8 mouse cellular contexts compared by ENCODE assay signal in the genomic region with DNA sequence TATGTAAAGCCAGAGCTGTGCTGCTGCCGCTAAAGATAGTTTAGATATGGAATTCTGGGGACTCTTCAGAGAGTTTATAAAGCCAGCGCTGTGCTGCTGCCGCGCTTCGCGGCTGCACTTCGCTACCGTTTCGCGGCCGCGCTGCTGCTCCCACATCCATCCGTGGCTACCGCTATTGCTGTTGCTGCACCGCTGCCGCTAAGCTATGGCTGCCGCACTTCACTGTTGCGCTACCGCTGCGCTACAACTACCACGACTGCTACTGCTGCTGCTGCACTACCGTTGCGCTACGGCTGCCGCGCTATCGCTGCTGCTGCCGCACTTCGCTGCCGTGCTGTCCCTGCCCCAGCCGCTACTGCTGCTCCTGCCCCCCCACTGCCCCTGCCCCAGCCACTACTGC. TPM values are rescaled to one million over a fixed set of nuclear protein-coding genes. Genes with fewer than 3 reads are reported as not detected.
DNase-seq lines count a peak whose midpoint lies in the region; ATAC-seq and TF ChIP-seq lines count a peak whose summit lies in the region.

No protein-coding gene starts in this region.

- H3K27me3 ChIP-seq in embryonic facial prominence, embryonic 14.5 days (replicated peaks; ENCODE audit: control insufficient read depth, insufficient read depth, low read length) = peaks cover 66% of the 10 kb centered on the region
- peaks cover 50% of the 10 kb centered on the region for H3K27me3 ChIP-seq in limb, embryonic 15.5 days

- TF ChIP-seq CTCF in left cerebral cortex, adult 2 months (IDR thresholded peaks at IDR 0.05) = no peak

- peak overlapping the region; percentile 15 for H3K4me3 ChIP-seq in embryonic facial prominence, embryonic 14.5 days (ENCODE audit: low read depth, low read length)
- peak overlapping the region; percentile 10 for H3K4me3 ChIP-seq in limb, embryonic 15.5 days
- no peak overlapping the region for H3K4me3 ChIP-seq in left cerebral cortex, adult 2 months

- no peaks in the 10 kb centered on the region for H3K4me1 ChIP-seq in embryonic facial prominence, embryonic 14.5 days (ENCODE audit: control insufficient read depth, insufficient read depth, low read length)
- 0 out of 2 replicates have a peak, but pooled peaks cover 3% of the 10 kb centered on the region for H3K4me1 ChIP-seq in limb, embryonic 15.5 days

- peak; percentile 72 for DNase-seq in heart, adult 11 months
- DNase-seq in heart, postnatal 25 days (ENCODE audit: low spot score) = no peak
- DNase-seq in A20 (ENCODE audit: low read depth, low spot score) = peak; percentile 63
- DNase-seq in embryonic facial prominence, embryonic 14.5 days (ENCODE audit: low spot score) = peak; percentile 36
- no peak for DNase-seq in layer of hippocampus, adult 9-10 months (ENCODE audit: low spot score)
- DNase-seq in spleen, postnatal 14 days (ENCODE audit: low spot score in 2 of 2) = no peak
- no peak for DNase-seq in left cerebral cortex, adult 2 months (ENCODE audit: extremely low spot score in 1 of 2, low spot score in 2 of 2)

- ATAC-seq in embryonic facial prominence, embryonic 14.5 days (ENCODE audit: low read depth) = no peak
- ATAC-seq in limb, embryonic 15.5 days (ENCODE audit: insufficient number of reproducible peaks, low FRiP score, low TSS enrichment, low read depth) = no peak

- no peak overlapping the region for H3K27ac ChIP-seq in embryonic facial prominence, embryonic 14.5 days (replicated peaks; ENCODE audit: low read depth, low read length)
- H3K27ac ChIP-seq in limb, embryonic 15.5 days = no peak overlapping the region
- no peak overlapping the region for H3K27ac ChIP-seq in left cerebral cortex, adult 2 months

- H3K4me2 ChIP-seq in embryonic facial prominence, embryonic 14.5 days (ENCODE audit: low read depth, low read length) = peak overlapping the region; percentile 40
- peak overlapping the region; percentile 34 for H3K4me2 ChIP-seq in limb, embryonic 15.5 days

- peaks cover 29% of the 10 kb centered on the region for H3K9me3 ChIP-seq in embryonic facial prominence, embryonic 14.5 days (ENCODE audit: control insufficient read depth, low read length)
- no peaks in the 10 kb centered on the region for H3K9me3 ChIP-seq in limb, embryonic 15.5 days

- no peaks in the 10 kb centered on the region for H3K36me3 ChIP-seq in embryonic facial prominence, embryonic 14.5 days (ENCODE audit: control insufficient read depth, insufficient read depth, low read length)
- H3K36me3 ChIP-seq in limb, embryonic 15.5 days = no peaks in the 10 kb centered on the region

- WGBS in embryonic facial prominence, embryonic 14.5 days = 68% methylated on average over 31 of the region's 31 CpGs
- 62% methylated on average over 31 of the region's 31 CpGs for WGBS in limb, embryonic 15.5 days

- H3K9ac ChIP-seq in embryonic facial prominence, embryonic 14.5 days (ENCODE audit: low read depth, low read length) = no peak overlapping the region
- no peak overlapping the region for H3K9ac ChIP-seq in limb, embryonic 15.5 days

- intact Hi-C loops in heart, postnatal 25 days (cut with DNase I) = no loop called here
- intact Hi-C loops in left cerebral cortex, adult 2 months (cut with DNase I) = no loop called here

RNA-seq across cellular contexts. Expression of gene Rasgrf1, which starts 30.1 kb away (rescaled TPM):
- total RNA-seq in heart, postnatal 25 days (2021) = under 1 TPM in 1 of 2 experiments, not detected in 1; 0.06 TPM
- 0.78 and 1.2 TPM in 2 replicates for polyA plus RNA-seq in embryonic facial prominence, embryonic 14.5 days (2014; fragmentation: Nextera tagmentation; extraction: Ambion mirVana)
- 0.46 and 0.58 TPM in 2 replicates for polyA plus RNA-seq in limb, embryonic 15.5 days (2015; fragmentation: Nextera tagmentation; extraction: Ambion mirVana)
- 100 to 1,000 TPM; 273 to 297 TPM for total RNA-seq in left cerebral cortex, adult 2 months (2021)

Comparison
In these comparisons a context has a peak if more than half of its experiments do, and no peak if none do; other contexts are left out.
1. DNase-seq: peak in heart, adult 11 months (single experiment), A20 (single experiment) and embryonic facial prominence, embryonic 14.5 days (single experiment); none in heart, postnatal 25 days (single experiment), layer of hippocampus, adult 9-10 months (single experiment), spleen, postnatal 14 days (0 of 2) and left cerebral cortex, adult 2 months (0 of 2).
2. RNA of gene Rasgrf1, which starts 30.1 kb away (total RNA-seq): 273 to 297 TPM in left cerebral cortex, adult 2 months; 0.06 TPM in heart, postnatal 25 days; every median in the first group is over 100 times any median in the second.